Mouse (Mus musculus): ENCODE results near the gene Nxn. TPM values are rescaled to one million over a fixed set of nuclear protein-coding genes. Genes with fewer than 3 reads are reported as not detected.

The Nxn gene
- total and polyA plus RNA-seq, 2 experiments from 2014 or later = 10.6 to 50.7 TPM

GRCm38 (mm10) chr11:76317904-76318303, 81.0 kb downstream of the Nxn start:
- H3K27me3 ChIP-seq (ENCODE audit: control insufficient read depth, insufficient read depth, low read length) = no peaks in the 10 kb centered on the region
- ATAC-seq (ENCODE audit: insufficient read depth, low read depth) = no peak
- no peaks in the 10 kb centered on the region for H3K36me3 ChIP-seq (replicated peaks; ENCODE audit: control insufficient read depth, insufficient read depth, low read length)
- DNase-seq (ENCODE audit: low spot score) = no peak
- 87% methylated on average over 2 of the region's 2 CpGs for WGBS
- no peak overlapping the region for H3K4me3 ChIP-seq (ENCODE audit: low read depth, low read length)
- 0 out of 2 replicates have a peak, but pooled peaks cover 6% of the 10 kb centered on the region for H3K4me1 ChIP-seq (ENCODE audit: control insufficient read depth, insufficient read depth)
- H3K4me2 ChIP-seq (ENCODE audit: low read depth, low read length) = no peak overlapping the region
- 0 out of 2 replicates have a peak, but pooled peaks cover 4% of the 10 kb centered on the region for H3K9me3 ChIP-seq (replicated peaks; ENCODE audit: control insufficient read depth, low read length)
- no peak overlapping the region for H3K27ac ChIP-seq (ENCODE audit: low read depth)
- no peak overlapping the region for H3K9ac ChIP-seq (replicated peaks; ENCODE audit: low read depth, low read length)
- TF ChIP-seq CTCF (IDR thresholded peaks at IDR 0.05; ENCODE audit: low read depth) = no peak
- no peak for TF ChIP-seq EP300 (IDR thresholded peaks at IDR 0.05; ENCODE audit: low read depth)

- no peak overlapping the region for H3K27ac ChIP-seq (ENCODE audit: low read depth)
- no peaks in the 10 kb centered on the region for H3K27me3 ChIP-seq (ENCODE audit: control insufficient read depth, insufficient read depth, low read length)
- 0 out of 2 replicates have a peak, but pooled peaks cover 2% of the 10 kb centered on the region for H3K9me3 ChIP-seq (replicated peaks; ENCODE audit: control insufficient read depth, low read length)
- WGBS = 71% methylated on average over 5 of the region's 5 CpGs
- H3K4me3 ChIP-seq (ENCODE audit: low read depth, low read length) = no peak overlapping the region
- 0 out of 2 replicates have a peak, but pooled peaks cover 6% of the 10 kb centered on the region for H3K4me1 ChIP-seq (ENCODE audit: control insufficient read depth, insufficient read depth)
- no peak overlapping the region for H3K9ac ChIP-seq (replicated peaks; ENCODE audit: low read depth, low read length)
- ATAC-seq (ENCODE audit: insufficient read depth, low read depth) = no peak
- H3K4me2 ChIP-seq (ENCODE audit: low read depth, low read length) = no peak overlapping the region
- H3K36me3 ChIP-seq (replicated peaks; ENCODE audit: control insufficient read depth, insufficient read depth, low read length) = no peaks in the 10 kb centered on the region
- TF ChIP-seq CTCF (IDR thresholded peaks at IDR 0.05; ENCODE audit: low read depth) = no peak
- no peak for DNase-seq (ENCODE audit: low spot score)
These were observed 83.0 kb downstream of the Nxn start for GRCm38 (mm10) chr11:76315785-76316444.

- no peaks in the 10 kb centered on the region for H3K27me3 ChIP-seq (ENCODE audit: control insufficient read depth, insufficient read depth, low read length)
- no peaks in the 10 kb centered on the region for H3K9me3 ChIP-seq (replicated peaks; ENCODE audit: control insufficient read depth, low read length)
- ATAC-seq (ENCODE audit: insufficient read depth, low read depth) = no peak
- H3K4me3 ChIP-seq (ENCODE audit: low read depth, low read length) = no peak overlapping the region
- no peak overlapping the region for H3K27ac ChIP-seq (ENCODE audit: low read depth)
- H3K36me3 ChIP-seq (replicated peaks; ENCODE audit: control insufficient read depth, insufficient read depth, low read length) = no peaks in the 10 kb centered on the region
- H3K4me1 ChIP-seq (ENCODE audit: control insufficient read depth, insufficient read depth) = peaks cover 9% of the 10 kb centered on the region
- no peak overlapping the region for H3K9ac ChIP-seq (replicated peaks; ENCODE audit: low read depth, low read length)
- WGBS = 53% methylated on average over 4 of the region's 4 CpGs
- no peak overlapping the region for H3K4me2 ChIP-seq (ENCODE audit: low read depth, low read length)
- TF ChIP-seq CTCF (IDR thresholded peaks at IDR 0.05; ENCODE audit: low read depth) (peak; percentile 53), EP300 (IDR thresholded peaks at IDR 0.05; ENCODE audit: low read depth) (no peak)
- no peak for DNase-seq (ENCODE audit: low spot score)
These were observed 84.2 kb downstream of the Nxn start for GRCm38 (mm10) chr11:76314741-76315140.

- no peaks in the 10 kb centered on the region for H3K27me3 ChIP-seq (ENCODE audit: control insufficient read depth, insufficient read depth, low read length)
- ATAC-seq (ENCODE audit: insufficient read depth, low read depth) (no peak), DNase-seq (ENCODE audit: low spot score) (no peak)
- no peak overlapping the region for H3K27ac ChIP-seq (ENCODE audit: low read depth)
- no peaks in the 10 kb centered on the region for H3K9me3 ChIP-seq (replicated peaks; ENCODE audit: control insufficient read depth, low read length)
- WGBS = 63% methylated on average over 6 of the region's 6 CpGs
- peaks cover 9% of the 10 kb centered on the region for H3K4me1 ChIP-seq (ENCODE audit: control insufficient read depth, insufficient read depth)
- no peaks in the 10 kb centered on the region for H3K36me3 ChIP-seq (replicated peaks; ENCODE audit: control insufficient read depth, insufficient read depth, low read length)
- H3K9ac ChIP-seq (replicated peaks; ENCODE audit: low read depth, low read length) = no peak overlapping the region
- no peak for TF ChIP-seq EP300 (IDR thresholded peaks at IDR 0.05; ENCODE audit: low read depth)
- no peak for TF ChIP-seq CTCF (IDR thresholded peaks at IDR 0.05; ENCODE audit: low read depth)
- no peak overlapping the region for H3K4me3 ChIP-seq (ENCODE audit: low read depth, low read length)
- no peak overlapping the region for H3K4me2 ChIP-seq (ENCODE audit: low read depth, low read length)
These were observed 84.8 kb downstream of the Nxn start for GRCm38 (mm10) chr11:76314140-76314539.

GRCm38 (mm10) chr11:76312805-76313204, 86.1 kb downstream of the Nxn start:
- Histone ChIP-seq H3K27ac (ENCODE audit: low read depth) (no peak overlapping the region), H3K9me3 (replicated peaks; ENCODE audit: control insufficient read depth, low read length) (no peaks in the 10 kb centered on the region), H3K9ac (replicated peaks; ENCODE audit: low read depth, low read length) (no peak overlapping the region), H3K4me1 (ENCODE audit: control insufficient read depth, insufficient read depth) (peaks cover 9% of the 10 kb centered on the region), H3K36me3 (replicated peaks; ENCODE audit: control insufficient read depth, insufficient read depth, low read length) (no peaks in the 10 kb centered on the region), H3K27me3 (ENCODE audit: control insufficient read depth, insufficient read depth, low read length) (no peaks in the 10 kb centered on the region), H3K4me2 (ENCODE audit: low read depth, low read length) (no peak overlapping the region), H3K4me3 (ENCODE audit: low read depth, low read length) (no peak overlapping the region)
- 42% methylated on average over 4 of the region's 4 CpGs for WGBS
- TF ChIP-seq EP300 (IDR thresholded peaks at IDR 0.05; ENCODE audit: low read depth) = no peak
- no peak for TF ChIP-seq CTCF (IDR thresholded peaks at IDR 0.05; ENCODE audit: low read depth)
- DNase-seq (ENCODE audit: low spot score) (no peak), ATAC-seq (ENCODE audit: insufficient read depth, low read depth) (no peak)

Measured in heart, postnatal 0 days (tissue).